Mouse (Mus musculus) thymus, postnatal 36 days (tissue): ENCODE data around the gene Sgpp2.

Experiments used
- DNase-seq, 2 experiments: peaks; one replicate each; pipeline ENCODE4 v3.0.0; 2022; ENCODE audit warnings: mixed read lengths in 2 of 2

Sgpp2 gene

DNA sequence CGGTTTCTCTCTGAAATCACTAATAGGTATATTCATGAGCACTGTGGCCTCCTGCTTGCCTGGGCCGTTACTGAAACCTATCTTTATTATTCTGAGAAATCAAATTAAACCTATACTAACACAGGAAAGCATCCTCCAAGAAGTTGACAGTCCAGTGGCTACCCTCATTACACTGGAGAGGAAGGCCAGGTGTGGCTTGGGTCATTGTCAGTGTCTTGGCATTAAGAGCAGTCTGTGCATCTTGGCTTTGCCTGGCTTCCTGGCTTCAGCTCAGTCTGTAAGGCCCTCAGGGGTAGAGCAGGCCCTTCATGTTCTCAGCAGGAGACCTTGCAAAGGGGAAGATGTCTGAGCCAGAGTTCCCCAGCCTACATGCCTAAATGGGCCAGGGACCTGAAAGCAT lies 99.3 kb downstream of the Sgpp2 start:
- no peak for DNase-seq

DNA sequence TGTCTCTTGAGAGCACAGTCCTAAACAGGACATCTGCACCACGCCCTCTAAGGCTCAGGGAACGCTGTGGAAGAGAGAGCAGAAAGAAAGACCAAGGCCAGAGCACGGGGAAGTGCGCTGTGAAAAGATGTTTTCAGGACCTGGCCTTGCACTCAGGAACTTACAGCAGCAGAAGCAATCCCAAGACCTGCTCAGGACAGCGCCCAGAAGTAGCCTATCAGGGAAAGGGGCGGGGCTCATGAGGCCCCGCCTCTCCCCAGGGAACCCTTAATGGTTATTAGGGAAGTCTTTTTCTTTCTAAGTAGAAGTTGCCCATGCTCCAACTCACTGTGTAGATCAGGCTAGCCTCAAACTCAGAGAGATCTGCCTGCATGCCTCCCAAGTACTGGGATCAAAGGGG lies 102.5 kb downstream of the Sgpp2 start:
- DNase-seq, result no peak

GRCm38 (mm10) chr1:78414421-78414820 lies 104.3 kb downstream of the Sgpp2 start:
- DNase-seq, result no peak

DNA sequence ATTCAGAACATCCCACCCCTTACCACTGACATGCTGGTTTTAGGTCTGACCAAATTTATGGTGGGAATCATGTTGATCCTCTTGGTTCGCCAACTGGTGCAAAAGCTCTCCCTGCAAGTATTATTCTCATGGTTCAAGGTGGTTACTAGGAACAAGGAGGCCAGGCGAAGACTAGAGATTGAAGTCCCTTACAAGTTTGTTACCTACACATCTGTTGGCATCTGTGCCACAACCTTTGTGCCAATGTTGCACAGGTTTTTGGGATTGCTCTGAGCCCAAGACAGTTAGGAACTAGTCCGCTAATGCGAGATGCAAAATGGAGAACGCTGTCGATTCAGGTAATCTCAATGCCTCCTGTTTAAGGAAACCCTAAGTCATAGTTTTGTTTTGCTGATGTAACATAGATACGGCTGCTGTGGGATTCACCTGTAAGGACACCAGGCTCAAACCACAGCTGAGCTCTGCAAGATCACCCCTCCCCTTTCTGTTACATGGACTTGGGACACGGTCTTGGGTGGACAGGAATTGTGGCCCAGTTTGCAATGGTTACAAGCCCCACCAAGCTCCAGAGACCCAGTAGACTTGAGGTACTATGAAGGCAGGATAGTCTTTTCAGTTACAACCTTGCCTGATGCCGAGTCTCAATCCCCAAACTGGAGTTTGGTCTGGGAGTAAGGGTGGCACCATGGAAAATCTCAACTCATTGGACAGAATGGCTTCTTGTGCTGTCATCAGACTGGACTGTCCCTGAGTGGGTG lies 107.2 kb downstream of the Sgpp2 start:
- DNase-seq, result no peak

DNA sequence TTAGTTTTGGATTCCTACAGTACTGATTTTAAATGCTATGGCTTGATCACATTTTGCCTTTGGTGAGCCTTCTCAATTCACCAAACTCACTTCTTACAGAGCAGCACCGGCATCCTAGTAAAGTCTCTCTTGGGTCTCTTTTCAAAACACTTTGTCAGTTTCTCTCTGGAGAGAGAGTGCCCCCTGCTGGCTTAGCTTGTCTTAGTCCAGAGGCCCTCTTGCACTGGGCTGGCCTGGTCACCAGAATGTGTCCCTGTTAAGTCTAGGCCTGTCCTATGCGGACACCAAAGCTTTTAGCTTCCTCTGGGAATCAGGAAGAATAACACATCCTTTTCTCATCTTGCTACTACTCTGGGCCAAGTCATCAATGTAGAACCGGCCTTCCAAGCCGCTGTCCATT lies 109.4 kb downstream of the Sgpp2 start:
- DNase-seq, result peak in 1 of 2 experiments; percentile 30

DNA sequence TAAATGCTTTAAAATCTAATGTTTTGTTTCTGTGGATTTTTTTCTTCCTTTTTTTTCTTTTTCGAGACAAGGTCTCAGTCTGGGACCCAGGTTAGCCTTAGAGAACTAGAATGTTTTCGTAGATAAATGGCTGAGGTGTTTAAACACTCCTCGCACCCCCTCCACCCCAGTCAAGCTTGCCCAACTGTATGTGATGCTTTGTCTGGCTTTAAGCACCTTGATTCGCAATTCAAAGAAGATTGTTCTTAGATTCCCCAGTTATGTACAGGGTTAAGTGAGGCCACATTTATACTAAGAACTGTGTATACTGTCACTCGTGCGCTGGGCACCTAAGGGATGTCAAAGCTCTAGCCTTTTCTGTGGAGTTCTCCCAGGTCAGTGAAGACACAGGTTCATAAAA lies 110.1 kb downstream of the Sgpp2 start:
- no peak for DNase-seq

- DNase-seq, result no peak
Measured at GRCm38 (mm10) chr1:78421749-78422148, 111.6 kb downstream of the Sgpp2 start.

GRCm38 (mm10) chr1:78422576-78422975 lies 112.4 kb downstream of the Sgpp2 start:
- no peak for DNase-seq

GRCm38 (mm10) chr1:78424848-78425247 lies 114.7 kb downstream of the Sgpp2 start:
- no peak for DNase-seq

GRCm38 (mm10) chr1:78425309-78425708 lies 115.2 kb downstream of the Sgpp2 start:
- no peak for DNase-seq

- DNase-seq, result no peak
Measured at GRCm38 (mm10) chr1:78425793-78426700, 115.9 kb downstream of the Sgpp2 start.

- DNase-seq, result no peak
Measured at GRCm38 (mm10) chr1:78426841-78427240, 116.7 kb downstream of the Sgpp2 start.

DNA sequence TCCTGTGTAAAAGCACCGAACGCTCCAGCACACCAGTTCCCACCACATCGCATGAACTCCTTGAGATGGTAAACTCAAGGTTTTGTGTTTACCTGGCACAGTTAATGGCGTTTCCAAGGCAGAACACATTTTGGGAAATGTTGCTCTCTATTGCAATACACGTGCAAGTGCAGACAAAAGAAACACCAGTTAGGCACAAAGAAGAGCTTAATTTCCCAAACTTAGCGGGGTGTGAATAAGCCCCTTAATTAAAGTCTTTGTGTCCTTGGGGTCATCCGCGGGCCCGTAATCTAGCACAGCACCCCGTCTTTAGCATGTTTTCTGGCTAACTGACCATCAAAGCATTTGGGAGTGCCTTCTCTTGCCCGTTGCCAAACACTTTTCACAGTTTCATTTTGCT lies 118.7 kb downstream of the Sgpp2 start:
- DNase-seq, result no peak

GRCm38 (mm10) chr1:78433472-78433871 lies 123.3 kb downstream of the Sgpp2 start:
- no peak for DNase-seq

- DNase-seq, result no peak
Measured at GRCm38 (mm10) chr1:78435967-78436366, 125.8 kb downstream of the Sgpp2 start.

DNA sequence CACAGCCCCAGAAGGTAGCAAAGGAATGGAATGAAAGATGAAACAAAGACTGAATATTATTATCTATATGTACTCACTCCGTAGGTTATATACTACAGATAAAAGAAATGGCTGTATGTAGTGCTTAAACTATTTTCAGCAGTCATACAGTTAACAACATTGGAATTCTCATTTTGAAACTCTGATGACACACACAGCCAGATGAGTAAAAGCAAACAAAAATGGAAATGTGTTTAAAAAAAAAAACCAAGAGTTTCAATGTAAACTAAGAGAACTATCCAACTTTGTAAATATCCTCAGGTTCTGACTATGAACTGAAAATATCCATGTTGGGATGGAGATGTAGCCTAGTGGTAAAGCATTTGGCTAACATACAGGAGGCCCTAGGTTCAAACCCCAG lies 126.3 kb downstream of the Sgpp2 start:
- DNase-seq, result no peak

GRCm38 (mm10) chr1:78437150-78437549 lies 127.0 kb downstream of the Sgpp2 start:
- DNase-seq, result no peak

DNA sequence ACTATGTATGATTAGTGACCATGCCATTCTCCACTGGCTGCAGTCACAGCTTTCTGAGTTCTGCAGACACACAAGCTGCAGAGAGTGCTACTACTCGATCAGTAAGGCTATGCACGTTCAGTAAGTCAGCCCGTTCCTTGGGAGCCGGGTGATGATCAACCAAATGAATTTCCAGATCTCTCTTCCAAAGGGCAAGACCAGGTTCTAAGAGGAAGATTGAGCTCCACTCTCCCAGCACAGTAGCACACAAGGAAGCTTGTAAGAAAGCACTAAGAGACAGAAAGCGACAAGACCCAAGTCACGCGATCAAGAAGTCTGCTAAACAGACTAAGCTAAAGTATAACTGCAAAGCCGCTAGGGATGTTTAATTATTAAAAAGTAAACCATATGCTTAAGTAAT lies 130.6 kb downstream of the Sgpp2 start:
- no peak for DNase-seq

- DNase-seq, result no peak
Measured at GRCm38 (mm10) chr1:78443056-78443455, 132.9 kb downstream of the Sgpp2 start.

DNA sequence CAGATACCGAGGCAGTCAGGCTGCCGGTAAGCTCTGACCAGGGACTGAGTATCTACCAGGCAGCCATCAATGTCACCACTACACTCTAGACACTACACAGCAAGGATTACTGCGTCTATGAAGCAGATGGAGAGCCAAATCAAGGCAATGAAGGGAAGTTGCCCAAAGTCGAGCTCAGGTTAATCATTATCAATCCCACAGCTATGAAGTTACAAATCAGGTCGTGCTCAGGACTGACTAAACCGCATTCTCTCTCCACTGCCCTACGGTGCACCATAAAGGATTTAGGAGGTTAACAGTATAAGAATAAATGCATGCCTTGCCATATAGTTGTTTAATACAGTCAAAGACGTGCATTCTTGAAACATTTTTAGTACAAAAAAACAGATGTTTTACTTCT lies 136.1 kb downstream of the Sgpp2 start:
- no peak for DNase-seq

- no peak for DNase-seq
Measured at GRCm38 (mm10) chr1:78446742-78447141, 136.6 kb downstream of the Sgpp2 start.

- no peak for DNase-seq
Measured at GRCm38 (mm10) chr1:78448091-78448490, 137.9 kb downstream of the Sgpp2 start.

DNA sequence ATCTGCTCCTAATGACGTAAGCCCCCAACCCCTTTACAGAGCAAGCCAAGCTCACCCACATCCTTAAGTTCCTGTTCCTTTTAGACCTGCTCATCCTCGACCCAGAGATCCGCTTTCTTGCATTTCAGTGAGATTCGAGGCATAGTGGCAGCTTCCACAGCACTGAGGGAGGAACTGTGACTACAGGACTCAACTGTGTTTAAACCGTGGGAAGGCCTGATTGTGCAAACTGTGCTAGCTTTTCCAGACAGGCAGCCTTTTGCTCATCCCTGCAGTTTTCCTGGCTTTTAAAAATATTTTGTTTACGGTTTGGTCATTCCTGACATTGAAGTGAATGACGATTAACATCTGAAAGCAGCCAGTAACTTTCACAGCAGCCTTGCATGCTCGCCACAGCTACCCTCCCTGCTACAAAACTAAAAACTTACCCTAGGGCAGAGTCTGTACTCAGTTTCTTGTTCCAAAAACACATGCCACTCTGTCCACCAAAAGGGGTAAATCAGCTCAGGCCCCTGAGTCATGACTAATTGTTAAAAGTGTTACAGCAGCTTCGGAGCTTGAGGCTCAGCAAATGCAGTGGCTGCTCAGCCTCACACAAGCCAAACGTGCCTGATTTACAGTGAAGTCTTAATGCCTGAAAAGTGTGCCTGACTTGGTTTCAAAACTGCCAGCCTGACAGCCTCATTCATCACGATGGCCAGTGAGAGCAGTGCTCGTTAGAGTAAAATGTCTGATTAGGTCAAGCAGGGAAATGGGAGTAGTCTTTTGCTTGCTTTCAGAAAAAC lies 141.1 kb downstream of the Sgpp2 start:
- no peak for DNase-seq
